Mouse (Mus musculus): ENCODE measurements at regions not wholly inside any gene's neighbourhood (a gene's known extent, or its start where the extent isn't known, plus 50 kb on each side); places are given as distances from the start of the nearest gene placed in this dataset.

DNA sequence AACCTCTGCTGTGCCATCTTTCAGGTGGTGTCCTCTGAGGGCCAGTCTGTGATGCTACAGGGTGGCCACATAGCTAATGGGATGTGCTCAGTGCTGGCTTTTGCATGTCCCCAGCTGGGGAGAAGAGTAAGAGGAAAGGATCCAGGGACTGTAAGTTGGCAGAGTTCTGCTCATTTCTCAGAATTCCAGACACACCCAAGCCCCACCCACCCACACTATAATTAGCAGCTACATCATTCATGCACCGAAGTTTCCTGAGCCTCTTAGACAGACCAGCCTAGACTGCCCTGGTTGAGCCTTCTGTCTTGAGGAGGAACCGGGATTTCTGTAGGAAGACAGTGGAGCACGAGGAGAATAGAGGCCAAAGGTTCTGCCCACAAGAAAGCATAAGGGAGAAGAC is 70.9 kb upstream of the Lclat1 start:
- ATAC-seq (replicated peaks in 1 of 2; ENCODE audit: insufficient read depth in 1 of 2, low FRiP score in 2 of 2, low TSS enrichment in 1 of 2, low read depth in 1 of 2, poor library complexity in 2 of 2, severe bottlenecking in 2 of 2), result no peak

DNA sequence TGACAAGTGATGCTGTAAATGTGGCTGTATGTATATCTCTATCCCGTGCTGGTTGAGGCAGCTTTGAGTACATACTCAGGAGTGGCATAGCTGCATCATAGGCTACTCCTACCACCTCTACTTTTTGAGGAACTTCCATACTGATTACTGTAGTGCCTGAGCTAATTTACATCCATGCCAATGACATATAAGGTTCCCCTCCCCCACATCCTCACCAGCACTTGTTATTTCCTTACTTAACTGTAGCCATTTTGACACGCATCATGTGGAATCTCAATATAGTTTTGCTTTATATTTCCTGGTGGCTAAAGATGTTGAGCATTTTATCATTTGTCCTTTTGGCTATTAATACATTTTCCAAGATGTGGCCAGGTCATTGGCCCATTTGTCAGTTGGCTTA is 69.2 kb upstream of the Lclat1 start:
- ATAC-seq (replicated peaks in 1 of 2; ENCODE audit: insufficient read depth in 1 of 2, low FRiP score in 2 of 2, low TSS enrichment in 1 of 2, low read depth in 1 of 2, poor library complexity in 2 of 2, severe bottlenecking in 2 of 2), result no peak

DNA sequence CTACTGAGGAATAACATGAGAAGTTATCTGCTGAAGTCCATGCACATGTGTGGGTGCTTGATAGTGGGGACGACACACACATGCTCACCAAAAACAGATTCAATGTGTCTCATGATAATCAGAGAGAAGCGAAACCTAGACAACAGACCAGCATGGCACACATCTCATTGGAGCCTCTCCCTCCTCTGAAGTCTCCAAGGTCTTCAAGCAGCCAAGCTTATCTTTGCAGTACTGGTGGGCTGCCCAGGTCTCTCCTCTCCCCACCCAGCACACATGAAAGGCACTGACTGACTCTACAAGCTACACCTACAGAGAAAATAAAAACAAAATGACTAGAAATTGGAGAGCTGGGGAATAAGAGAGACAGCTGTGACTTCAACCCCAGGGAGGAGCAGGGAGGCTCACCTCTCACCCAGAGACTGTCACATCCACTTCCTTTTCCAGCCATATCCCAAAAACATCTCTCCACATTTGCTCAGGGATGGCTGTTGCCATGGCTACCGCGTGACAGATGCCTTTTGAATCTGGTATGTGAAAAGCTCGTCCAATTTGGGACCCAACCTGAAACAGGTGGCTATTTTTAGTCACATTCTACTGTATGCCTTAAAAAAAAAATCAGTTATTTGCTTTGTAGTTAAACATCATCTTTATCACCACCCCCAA is 62.7 kb upstream of the Lclat1 start:
- no peak for ATAC-seq (replicated peaks in 1 of 2; ENCODE audit: insufficient read depth in 1 of 2, low FRiP score in 2 of 2, low TSS enrichment in 1 of 2, low read depth in 1 of 2, poor library complexity in 2 of 2, severe bottlenecking in 2 of 2)

GRCm38 (mm10) chr17:73046985-73047384 is 60.8 kb upstream of the Lclat1 start:
- ATAC-seq (replicated peaks in 1 of 2; ENCODE audit: insufficient read depth in 1 of 2, low FRiP score in 2 of 2, low TSS enrichment in 1 of 2, low read depth in 1 of 2, poor library complexity in 2 of 2, severe bottlenecking in 2 of 2), result no peak

- ATAC-seq (replicated peaks in 1 of 2; ENCODE audit: insufficient read depth in 1 of 2, low FRiP score in 2 of 2, low TSS enrichment in 1 of 2, low read depth in 1 of 2, poor library complexity in 2 of 2, severe bottlenecking in 2 of 2), result no peak
Measured at GRCm38 (mm10) chr17:73048164-73048563, 59.6 kb upstream of the Lclat1 start.

DNA sequence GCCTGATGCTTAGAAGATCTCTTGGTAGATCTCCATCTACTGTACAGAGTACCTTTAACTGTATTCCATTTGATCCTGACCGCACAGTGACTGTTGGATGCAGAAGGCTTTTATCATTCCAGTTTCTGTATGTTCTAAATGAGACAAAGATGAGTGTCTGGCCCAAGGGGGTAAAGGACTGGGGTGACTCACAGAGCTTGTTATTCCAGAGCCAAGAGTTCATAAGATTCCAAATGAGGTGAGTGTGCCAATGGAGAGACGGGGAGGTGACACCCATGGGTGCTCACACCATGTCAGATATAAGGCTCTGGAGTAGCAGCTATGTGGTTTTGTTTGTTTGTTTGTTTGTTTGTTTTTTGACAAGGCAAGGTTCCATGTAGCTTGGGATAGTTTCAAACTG is 54.8 kb upstream of the Lclat1 start:
- ATAC-seq (replicated peaks in 1 of 2; ENCODE audit: insufficient read depth in 1 of 2, low FRiP score in 2 of 2, low TSS enrichment in 1 of 2, low read depth in 1 of 2, poor library complexity in 2 of 2, severe bottlenecking in 2 of 2), result no peak

DNA sequence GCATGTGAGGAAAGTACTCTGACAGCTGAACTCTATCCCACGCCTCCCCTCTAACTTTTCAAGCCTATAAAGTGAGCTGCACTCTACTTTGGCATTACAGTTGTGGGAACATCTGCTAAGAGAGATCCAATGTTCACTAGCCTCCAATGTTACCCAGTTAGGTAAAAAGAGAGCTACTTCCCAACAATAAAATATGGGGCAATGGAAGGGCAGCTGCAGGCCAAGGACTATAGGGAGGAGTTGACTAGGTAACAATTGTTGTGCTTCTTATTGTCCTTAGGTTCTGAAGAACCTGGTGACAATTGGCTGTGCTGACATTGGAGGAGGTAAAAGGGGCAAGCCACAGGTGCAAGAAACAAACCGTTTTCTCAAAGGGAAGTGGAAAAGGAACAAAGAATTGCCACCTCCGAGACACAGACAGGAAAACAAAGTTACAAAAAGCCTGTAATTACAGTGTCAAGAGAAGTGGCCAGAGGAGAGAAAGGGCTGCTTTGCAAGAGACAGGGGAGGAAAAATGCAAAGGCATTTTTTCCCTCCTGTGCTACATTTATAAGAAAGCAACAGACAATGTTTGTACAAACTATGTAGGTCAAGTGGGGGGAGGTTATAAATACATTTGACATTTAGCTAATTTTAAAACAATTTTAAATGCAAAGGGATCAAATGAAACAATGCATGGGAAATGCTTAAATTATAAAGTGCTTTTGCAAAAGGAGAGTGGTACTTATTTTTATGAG is 54.1 kb upstream of the Lclat1 start:
- no peak for ATAC-seq (replicated peaks in 1 of 2; ENCODE audit: insufficient read depth in 1 of 2, low FRiP score in 2 of 2, low TSS enrichment in 1 of 2, low read depth in 1 of 2, poor library complexity in 2 of 2, severe bottlenecking in 2 of 2)

DNA sequence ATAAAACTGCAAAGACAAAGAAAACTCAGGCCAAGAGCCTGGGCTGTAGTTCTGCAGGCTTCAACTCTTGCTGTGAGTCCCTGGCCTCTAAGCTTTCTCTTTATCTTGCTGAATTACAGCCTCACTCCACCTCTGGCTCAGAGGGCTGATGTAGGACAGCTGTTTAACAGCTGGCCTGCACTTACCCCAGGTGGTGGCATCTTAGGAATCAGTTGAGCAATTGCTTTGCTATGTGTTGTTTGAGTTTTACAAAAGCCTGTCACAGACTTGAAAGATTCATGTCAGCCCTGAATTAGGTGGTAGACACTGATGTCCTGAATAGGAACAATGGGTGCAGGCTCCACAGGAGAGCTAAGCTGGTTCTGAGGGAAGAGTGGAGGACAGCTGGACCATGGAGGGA is 53.6 kb upstream of the Lclat1 start:
- ATAC-seq (replicated peaks in 1 of 2; ENCODE audit: insufficient read depth in 1 of 2, low FRiP score in 2 of 2, low TSS enrichment in 1 of 2, low read depth in 1 of 2, poor library complexity in 2 of 2, severe bottlenecking in 2 of 2), result no peak

- ATAC-seq (replicated peaks in 1 of 2; ENCODE audit: insufficient read depth in 1 of 2, low FRiP score in 2 of 2, low TSS enrichment in 1 of 2, low read depth in 1 of 2, poor library complexity in 2 of 2, severe bottlenecking in 2 of 2), result no peak
Measured at GRCm38 (mm10) chr17:73055197-73055596, 52.6 kb upstream of the Lclat1 start.

DNA sequence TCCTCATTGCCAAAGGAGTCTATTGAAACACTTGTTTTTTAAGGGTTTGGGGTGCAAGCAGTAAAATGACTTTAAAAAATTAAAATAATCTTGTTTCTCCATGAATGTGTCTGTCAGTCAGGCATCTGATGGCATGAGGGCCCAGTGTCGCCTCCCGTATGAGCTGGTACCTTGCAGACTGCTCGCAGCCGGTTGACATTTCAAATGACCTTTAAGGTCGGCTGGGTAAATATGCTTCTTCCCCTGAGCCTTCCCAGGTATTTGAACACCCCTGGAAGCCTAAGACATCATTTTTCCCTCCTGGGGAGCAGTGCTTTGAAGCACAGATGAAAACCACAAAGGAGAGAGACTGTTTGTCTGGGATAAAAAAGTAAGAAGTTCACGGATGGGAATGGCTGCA is 52.2 kb upstream of the Lclat1 start:
- no peak for ATAC-seq (replicated peaks in 1 of 2; ENCODE audit: insufficient read depth in 1 of 2, low FRiP score in 2 of 2, low TSS enrichment in 1 of 2, low read depth in 1 of 2, poor library complexity in 2 of 2, severe bottlenecking in 2 of 2)

- no peak for ATAC-seq (replicated peaks in 1 of 2; ENCODE audit: insufficient read depth in 1 of 2, low FRiP score in 2 of 2, low TSS enrichment in 1 of 2, low read depth in 1 of 2, poor library complexity in 2 of 2, severe bottlenecking in 2 of 2)
Measured at GRCm38 (mm10) chr17:73056616-73057015, 51.2 kb upstream of the Lclat1 start.

Measured in hematopoietic stem cell, adult 5-6 weeks (primary cell).